Mouse (Mus musculus): ENCODE results near the gene Slc30a6.
"Not testable (repeated sequence)": the region's sequence is repeated elsewhere in the genome, so short reads cannot be mapped to it uniquely, and the experiment has no call there.

The Slc30a6 gene

DNA sequence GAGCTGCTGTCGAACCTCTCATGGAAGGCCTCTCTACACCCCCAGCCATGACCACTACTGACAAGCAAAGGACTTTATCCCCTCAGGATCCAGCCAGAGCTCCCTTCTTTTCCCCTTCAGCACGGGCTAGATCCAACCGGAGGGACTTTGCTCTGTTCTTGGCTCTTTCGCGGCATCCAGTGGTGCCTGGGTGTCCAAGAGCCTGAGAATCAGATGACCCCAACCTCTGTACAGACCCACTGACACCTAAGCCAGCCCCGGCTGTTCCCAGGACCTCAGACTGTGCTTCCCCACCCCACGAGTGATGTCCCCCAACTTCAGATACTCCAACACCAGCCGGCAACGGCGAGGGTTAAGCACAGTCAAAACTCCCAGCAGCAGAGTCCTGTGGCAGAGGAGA is 54.4 kb downstream of the Slc30a6 start:
- DNase-seq (ENCODE audit: low read depth, low spot score), result no peak

DNA sequence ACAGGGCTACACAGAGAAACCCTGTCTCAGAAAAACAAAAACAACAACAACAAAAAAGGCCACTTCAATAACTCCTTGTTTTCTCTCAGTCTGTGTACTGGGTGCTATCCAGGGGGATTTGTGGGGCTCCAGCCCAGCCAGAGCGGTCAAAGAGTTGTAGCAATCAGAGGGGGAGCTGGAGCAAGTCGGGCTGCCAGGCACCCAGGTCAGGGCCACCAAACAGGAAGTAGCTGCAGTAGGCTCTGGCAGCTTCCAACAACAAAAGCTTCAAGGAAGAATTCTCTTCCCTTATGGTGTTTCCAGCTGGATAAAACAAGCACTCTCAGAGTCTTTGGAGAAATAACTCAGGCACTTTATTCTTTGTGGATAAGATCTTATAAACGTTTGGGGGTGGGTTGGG is 58.5 kb downstream of the Slc30a6 start:
- DNase-seq (ENCODE audit: low read depth, low spot score), result no peak

DNA sequence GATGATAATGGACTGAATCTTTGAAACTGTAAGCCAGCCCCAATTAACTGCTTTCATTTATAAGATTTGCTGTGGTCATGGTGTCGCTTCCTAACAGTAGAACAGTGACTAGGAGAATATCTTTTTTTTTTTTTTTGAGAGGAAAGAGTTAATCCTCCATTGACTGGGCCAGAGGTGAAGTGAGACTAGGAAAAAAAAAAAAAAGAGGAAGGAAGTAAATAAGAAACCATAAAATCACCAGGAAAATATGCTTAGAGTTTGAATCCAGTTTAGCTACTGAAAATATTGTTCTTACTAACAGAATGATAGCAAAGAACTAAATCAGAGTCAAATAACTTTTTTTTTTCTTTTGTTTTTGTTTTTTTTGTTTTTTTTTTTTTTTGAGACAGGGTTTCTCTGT is 59.3 kb downstream of the Slc30a6 start:
- no peak for DNase-seq (ENCODE audit: low read depth, low spot score)

DNA sequence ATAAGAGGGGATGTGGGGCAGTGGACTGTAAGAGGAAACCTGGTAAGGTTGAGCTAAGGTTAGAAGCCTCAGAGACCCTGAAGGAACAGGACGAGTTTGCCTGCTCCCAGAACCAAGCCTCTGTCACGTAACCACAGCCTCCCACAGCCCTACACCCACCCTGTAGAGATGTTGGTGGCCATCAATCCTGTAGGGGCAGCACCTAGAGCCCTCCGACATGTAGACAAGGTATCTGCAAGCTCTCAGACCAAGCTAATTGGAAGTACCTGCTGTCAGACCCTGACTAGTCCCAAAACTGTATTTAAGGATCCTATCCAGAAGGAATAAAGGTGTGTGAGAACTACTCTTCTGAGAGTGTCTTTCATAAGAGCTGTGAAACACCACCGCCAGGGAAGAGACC is 60.0 kb downstream of the Slc30a6 start:
- DNase-seq (ENCODE audit: low read depth, low spot score), result no peak

DNA sequence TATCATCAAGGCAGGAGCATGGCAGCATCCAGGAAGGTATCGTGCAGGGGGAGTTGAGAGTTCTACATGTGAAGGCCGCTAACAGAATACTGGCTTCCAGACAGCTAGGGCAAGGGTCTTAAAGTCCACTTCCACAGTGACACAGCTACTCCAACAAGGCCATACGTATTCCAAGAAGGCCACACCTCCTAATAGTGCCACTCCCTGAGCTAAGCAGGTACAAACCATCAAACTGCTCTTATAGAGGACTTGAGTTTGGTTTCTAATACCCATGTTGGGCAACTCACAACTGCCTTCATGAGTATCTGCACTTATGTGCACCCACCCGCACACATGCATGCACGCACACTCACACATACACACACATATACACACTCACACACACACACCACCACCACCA is 61.4 kb downstream of the Slc30a6 start:
- DNase-seq (ENCODE audit: low read depth, low spot score), result no peak

DNA sequence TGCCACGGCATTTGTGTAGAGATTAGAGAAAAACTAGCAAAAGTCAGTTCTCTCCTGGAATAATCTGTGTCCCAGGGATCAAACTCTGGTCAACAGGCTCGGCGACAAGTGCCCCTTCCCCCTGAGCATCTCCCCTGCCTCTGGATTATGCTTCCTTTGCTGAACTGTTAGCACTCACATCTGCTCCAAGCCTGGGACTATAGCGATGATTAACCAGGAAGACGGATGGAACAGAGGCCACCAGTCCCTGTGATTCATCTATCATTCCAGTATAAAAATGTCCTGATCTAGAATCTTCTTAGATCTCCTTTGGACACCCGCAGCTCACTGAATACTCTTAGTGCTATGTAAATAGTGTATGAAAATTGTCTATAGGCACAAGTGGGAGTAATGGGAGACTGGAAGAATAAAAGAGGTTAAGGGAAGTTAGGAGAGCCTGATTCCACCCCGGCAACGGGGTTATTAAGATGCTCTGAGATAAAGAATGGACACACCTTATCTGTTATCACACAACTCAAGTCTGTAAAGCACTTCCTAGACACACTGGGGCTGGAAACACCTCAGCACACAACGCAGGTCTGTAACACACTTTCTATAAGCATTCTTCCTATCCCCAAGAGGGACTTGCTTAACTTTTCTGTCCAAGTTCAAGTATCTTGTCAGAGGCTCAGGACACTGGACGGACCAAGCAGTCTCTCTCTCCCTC is 62.7 kb downstream of the Slc30a6 start:
- no peak for DNase-seq (ENCODE audit: low read depth, low spot score)

DNA sequence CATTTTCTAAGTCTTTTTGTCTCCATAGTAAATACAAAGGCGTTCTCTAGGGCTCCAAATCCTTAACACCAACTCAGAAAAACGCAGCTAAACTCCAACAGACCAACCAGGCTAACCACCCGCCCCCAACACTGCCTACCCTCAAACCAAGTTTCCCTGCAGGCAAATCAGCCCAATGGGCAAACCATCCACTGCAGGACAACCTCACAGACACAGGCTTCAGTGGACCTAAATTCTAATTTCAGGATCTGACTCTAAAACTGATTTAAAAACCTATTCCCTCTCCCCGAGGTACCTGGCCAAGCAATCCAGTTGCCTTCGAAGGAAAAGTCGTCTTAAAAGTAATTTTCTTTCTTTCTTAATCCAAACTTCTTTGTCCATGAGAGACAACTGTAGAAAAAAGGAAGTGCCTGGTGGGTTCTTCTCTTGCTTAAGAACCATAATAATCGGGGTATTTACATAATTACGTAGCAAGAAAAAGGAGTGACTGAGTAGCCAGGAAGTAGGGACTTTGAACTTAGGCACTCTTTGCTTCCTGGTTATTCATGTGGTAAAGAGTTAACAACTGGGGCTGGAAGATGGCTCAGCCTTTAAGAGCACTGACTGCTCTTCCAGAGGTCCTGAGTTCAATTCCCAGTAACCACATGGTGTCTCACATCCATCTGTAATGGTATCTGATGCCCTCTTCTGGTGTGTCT is 63.5 kb downstream of the Slc30a6 start, which contains the start of gene Nlrc4:
Nlrc4 (minus strand) TSS at position 432 of the 698 bp plus-strand sequence.
- DNase-seq (ENCODE audit: low read depth, low spot score), result no peak

DNA sequence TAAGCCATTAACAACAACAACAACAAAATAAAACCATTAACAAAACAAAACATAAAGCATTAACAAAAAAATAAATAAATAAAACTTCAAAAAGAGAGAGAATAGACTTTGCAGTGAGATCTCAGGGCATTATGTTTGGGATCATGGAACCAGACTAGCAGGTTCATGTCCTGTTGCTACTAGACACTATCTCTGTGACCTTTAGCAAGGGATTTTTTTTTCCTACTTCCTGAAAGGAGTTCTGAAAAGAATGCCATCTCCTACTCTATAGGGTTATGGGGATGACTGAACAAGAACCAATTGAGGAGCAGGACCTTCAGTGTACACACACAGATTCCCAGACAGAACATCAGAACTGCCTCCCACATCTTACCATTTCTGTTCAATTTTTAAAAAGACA is 68.1 kb downstream of the Slc30a6 start:
- no peak for DNase-seq (ENCODE audit: low read depth, low spot score)

DNA sequence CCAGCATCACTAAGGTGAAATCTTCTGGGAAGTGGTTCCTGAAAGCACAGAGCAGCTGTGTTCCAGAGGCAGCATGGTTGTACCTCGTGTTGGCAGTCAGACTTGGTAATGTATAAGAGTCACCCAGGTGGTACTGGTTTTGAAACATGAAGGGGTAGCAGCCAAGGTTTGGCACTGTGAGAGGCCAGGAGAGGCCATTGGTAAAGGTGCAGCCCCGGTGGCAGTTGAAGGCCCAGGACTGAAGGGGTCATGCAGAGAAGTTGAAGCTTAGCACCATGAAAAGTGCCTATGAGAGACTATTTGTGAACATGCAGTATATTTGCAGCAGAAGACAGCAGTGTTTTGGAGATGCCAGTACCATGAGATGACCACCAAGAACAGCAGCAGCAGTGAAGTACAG is 72.6 kb downstream of the Slc30a6 start:
- DNase-seq (ENCODE audit: low read depth, low spot score), result not testable (repeated sequence)

DNA sequence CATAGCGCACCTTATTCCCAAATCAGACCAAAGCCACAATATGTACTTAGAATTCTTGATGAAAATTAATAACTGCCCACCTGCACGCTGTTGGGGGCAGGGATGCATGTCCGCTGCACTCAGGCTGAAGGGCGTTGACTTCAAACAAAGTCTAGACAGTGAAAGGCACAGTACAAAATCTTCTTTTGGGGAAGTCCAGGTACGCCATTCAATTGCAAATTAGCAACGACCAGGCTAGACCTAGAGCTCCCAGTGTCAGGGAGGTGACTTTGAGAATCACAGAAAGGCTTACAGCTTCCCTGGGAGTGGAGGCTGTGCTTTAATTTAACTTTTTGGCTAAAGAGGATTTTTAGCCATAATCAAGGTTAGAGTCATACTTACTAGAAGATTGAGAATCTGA is 74.7 kb downstream of the Slc30a6 start:
- not testable (repeated sequence) for DNase-seq (ENCODE audit: low read depth, low spot score)

Measured in embryo, embryonic 11.5 days (tissue).